Mouse (Mus musculus): Measurements from ENCODE around the gene St6galnac3. TPM values are rescaled to one million over a fixed set of nuclear protein-coding genes. Genes with fewer than 3 reads are reported as not detected.

Gene St6galnac3
- polyA plus RNA-seq (2012; rRNA removed) (20.7 and 21.3 TPM in 2 replicates), polyA plus RNA-seq (2014; fragmentation: Nextera tagmentation; extraction: Ambion mirVana) (36.0 and 49.5 TPM in 2 replicates)

- ATAC-seq (ENCODE audit: low FRiP score, low read depth) (peak; percentile 98), DNase-seq (ENCODE audit: low spot score) (peak; percentile 85)
- no peaks in the 10 kb centered on the region for H3K9me3 ChIP-seq (ENCODE audit: control insufficient read depth, low read length)
- H3K27me3 ChIP-seq (ENCODE audit: control insufficient read depth, insufficient read depth, low read length), result no peaks in the 10 kb centered on the region
- H3K4me2 ChIP-seq (replicated peaks; ENCODE audit: low read depth, low read length, severe bottlenecking), result peak within 1 kb of the TSS; percentile 73
- H3K4me1 ChIP-seq (ENCODE audit: control insufficient read depth, insufficient read depth, low read length), result peaks cover 19% of the 10 kb centered on the region
- peak within 1 kb of the TSS; percentile 73 for H3K9ac ChIP-seq (ENCODE audit: low read depth, low read length, severe bottlenecking)
- peak within 1 kb of the TSS; percentile 79 for H3K27ac ChIP-seq (replicated peaks; ENCODE audit: low read depth, low read length)
- 2% methylated on average over 47 of the region's 56 CpGs for WGBS
- H3K36me3 ChIP-seq (ENCODE audit: control insufficient read depth, insufficient read depth, low read length), result no peaks in the 10 kb centered on the region
- peak; percentile 92; the same call in 1 of the 2 replicates for TF ChIP-seq POLR2A (IDR thresholded peaks at IDR 0.05; ENCODE audit: borderline replicate concordance, extremely low read depth, insufficient read depth, insufficient read length)
- H3K4me3 ChIP-seq (replicated peaks; ENCODE audit: low read length), result peak within 1 kb of the TSS; percentile 64
These were observed at the start of gene St6galnac3 for GRCm38 (mm10) chr3:153724701-153725668. St6galnac3 (minus strand) TSS chr3:153725174.

GRCm38 (mm10) chr3:153774568-153774967 is 49.6 kb upstream of the St6galnac3 start:
- Histone ChIP-seq H3K27me3 (ENCODE audit: control insufficient read depth, insufficient read depth, low read length) (no peaks in the 10 kb centered on the region), H3K9ac (ENCODE audit: low read depth, low read length, severe bottlenecking) (no peak overlapping the region), H3K4me2 (replicated peaks; ENCODE audit: low read depth, low read length, severe bottlenecking) (no peak overlapping the region), H3K4me3 (replicated peaks; ENCODE audit: low read length) (no peak overlapping the region), H3K9me3 (ENCODE audit: control insufficient read depth, low read length) (no peaks in the 10 kb centered on the region), H3K4me1 (ENCODE audit: control insufficient read depth, insufficient read depth, low read length) (no peaks in the 10 kb centered on the region), H3K36me3 (ENCODE audit: control insufficient read depth, insufficient read depth, low read length) (no peaks in the 10 kb centered on the region), H3K27ac (replicated peaks; ENCODE audit: low read depth, low read length) (no peak overlapping the region)
- 96% methylated on average over 3 of the region's 3 CpGs for WGBS
- ATAC-seq (ENCODE audit: low FRiP score, low read depth), result no peak
- DNase-seq (ENCODE audit: low spot score), result no peak
- no peak for TF ChIP-seq POLR2A (IDR thresholded peaks at IDR 0.05; ENCODE audit: borderline replicate concordance, extremely low read depth, insufficient read depth, insufficient read length)

GRCm38 (mm10) chr3:153771479-153771878 is 46.5 kb upstream of the St6galnac3 start:
- no peak overlapping the region for H3K4me2 ChIP-seq (replicated peaks; ENCODE audit: low read depth, low read length, severe bottlenecking)
- ATAC-seq (ENCODE audit: low FRiP score, low read depth), result no peak
- no peak overlapping the region for H3K27ac ChIP-seq (replicated peaks; ENCODE audit: low read depth, low read length)
- H3K9ac ChIP-seq (ENCODE audit: low read depth, low read length, severe bottlenecking), result no peak overlapping the region
- H3K36me3 ChIP-seq (ENCODE audit: control insufficient read depth, insufficient read depth, low read length), result no peaks in the 10 kb centered on the region
- no peak for TF ChIP-seq POLR2A (IDR thresholded peaks at IDR 0.05; ENCODE audit: borderline replicate concordance, extremely low read depth, insufficient read depth, insufficient read length)
- H3K27me3 ChIP-seq (ENCODE audit: control insufficient read depth, insufficient read depth, low read length), result no peaks in the 10 kb centered on the region
- no peak for DNase-seq (ENCODE audit: low spot score)
- 81% methylated on average over 4 of the region's 4 CpGs for WGBS
- no peak overlapping the region for H3K4me3 ChIP-seq (replicated peaks; ENCODE audit: low read length)
- no peaks in the 10 kb centered on the region; the same call in 1 of the 2 replicates for H3K9me3 ChIP-seq (ENCODE audit: control insufficient read depth, low read length)
- H3K4me1 ChIP-seq (ENCODE audit: control insufficient read depth, insufficient read depth, low read length), result no peaks in the 10 kb centered on the region

- Histone ChIP-seq H3K9me3 (ENCODE audit: control insufficient read depth, low read length) (no peaks in the 10 kb centered on the region; the same call in 1 of the 2 replicates), H3K4me3 (replicated peaks; ENCODE audit: low read length) (no peak overlapping the region), H3K27me3 (ENCODE audit: control insufficient read depth, insufficient read depth, low read length) (no peaks in the 10 kb centered on the region), H3K9ac (ENCODE audit: low read depth, low read length, severe bottlenecking) (no peak overlapping the region), H3K4me2 (replicated peaks; ENCODE audit: low read depth, low read length, severe bottlenecking) (no peak overlapping the region), H3K36me3 (ENCODE audit: control insufficient read depth, insufficient read depth, low read length) (no peaks in the 10 kb centered on the region), H3K27ac (replicated peaks; ENCODE audit: low read depth, low read length) (no peak overlapping the region), H3K4me1 (ENCODE audit: control insufficient read depth, insufficient read depth, low read length) (no peaks in the 10 kb centered on the region)
- 41% methylated on average over 7 of the region's 7 CpGs for WGBS
- no peak for DNase-seq (ENCODE audit: low spot score)
- no peak for TF ChIP-seq POLR2A (IDR thresholded peaks at IDR 0.05; ENCODE audit: borderline replicate concordance, extremely low read depth, insufficient read depth, insufficient read length)
- ATAC-seq (ENCODE audit: low FRiP score, low read depth), result no peak
These were observed 45.6 kb upstream of the St6galnac3 start for GRCm38 (mm10) chr3:153770573-153770972.

GRCm38 (mm10) chr3:153769220-153769619 is 44.2 kb upstream of the St6galnac3 start:
- DNase-seq (ENCODE audit: low spot score), result no peak
- Histone ChIP-seq H3K36me3 (ENCODE audit: control insufficient read depth, insufficient read depth, low read length) (no peaks in the 10 kb centered on the region), H3K27me3 (ENCODE audit: control insufficient read depth, insufficient read depth, low read length) (no peaks in the 10 kb centered on the region), H3K9ac (ENCODE audit: low read depth, low read length, severe bottlenecking) (no peak overlapping the region), H3K4me2 (replicated peaks; ENCODE audit: low read depth, low read length, severe bottlenecking) (no peak overlapping the region), H3K27ac (replicated peaks; ENCODE audit: low read depth, low read length) (no peak overlapping the region), H3K4me1 (ENCODE audit: control insufficient read depth, insufficient read depth, low read length) (no peaks in the 10 kb centered on the region), H3K9me3 (ENCODE audit: control insufficient read depth, low read length) (no peaks in the 10 kb centered on the region; the same call in 1 of the 2 replicates), H3K4me3 (replicated peaks; ENCODE audit: low read length) (no peak overlapping the region)
- TF ChIP-seq POLR2A (IDR thresholded peaks at IDR 0.05; ENCODE audit: borderline replicate concordance, extremely low read depth, insufficient read depth, insufficient read length), result no peak
- ATAC-seq (ENCODE audit: low FRiP score, low read depth), result no peak
- 77% methylated on average over 5 of the region's 5 CpGs for WGBS

Measured in limb, embryonic 14.5 days (tissue).